Comparison of ENCODE assay signal across 8 mouse cellular contexts in genomic region chr11:101448274-101448746, GRCm38 (mm10). TPM values are rescaled to one million over a fixed set of nuclear protein-coding genes. Genes with fewer than 3 reads are reported as not detected.
DNase-seq lines count a peak whose midpoint lies in the region; ATAC-seq and TF ChIP-seq lines count a peak whose summit lies in the region.

Gene Ifi35, plus strand, starts transcription at chr11:101448407.

- 15% methylated on average over 10 of the region's 10 CpGs for WGBS in heart, embryonic 13.5 days

- TF ChIP-seq POLR2A in testis, adult 2 months (IDR thresholded peaks at IDR 0.05; ENCODE audit: control insufficient read depth, low read depth, low read length) = peak; percentile 38; the same call in 1 of the 2 replicates

- no peaks in the 10 kb centered on the region for H3K9me3 ChIP-seq in heart, embryonic 13.5 days
- H3K9me3 ChIP-seq in megakaryocyte, embryonic 14.5 days = no peaks in the 10 kb centered on the region

- H3K9ac ChIP-seq in heart, embryonic 13.5 days = peak within 1 kb of the TSS; percentile 81

- H3K27ac ChIP-seq in heart, embryonic 13.5 days (replicated peaks) = peak within 1 kb of the TSS; percentile 79
- H3K27ac ChIP-seq in testis, adult 2 months (ENCODE audit: control insufficient read depth, insufficient read depth, low read depth, low read length) = peak within 1 kb of the TSS; percentile 59

- H3K4me2 ChIP-seq in heart, embryonic 13.5 days = peak within 1 kb of the TSS; percentile 71

- H3K36me3 ChIP-seq in heart, embryonic 13.5 days = peaks cover 30% of the 10 kb centered on the region
- H3K36me3 ChIP-seq in megakaryocyte, embryonic 14.5 days (replicated peaks; ENCODE audit: low read length) = peaks cover 40% of the 10 kb centered on the region
- peaks cover 4% of the 10 kb centered on the region for H3K36me3 ChIP-seq in testis, adult 2 months (ENCODE audit: control insufficient read depth, insufficient read depth, low read length)

- no peak for TF ChIP-seq CTCF in testis, adult 2 months (IDR thresholded peaks at IDR 0.05; ENCODE audit: control insufficient read depth, insufficient read depth, insufficient replicate concordance, low read depth, low read length)

- peaks cover 32% of the 10 kb centered on the region for H3K4me1 ChIP-seq in heart, embryonic 13.5 days
- H3K4me1 ChIP-seq in megakaryocyte, embryonic 14.5 days = peaks cover 65% of the 10 kb centered on the region
- no peaks in the 10 kb centered on the region for H3K4me1 ChIP-seq in testis, adult 2 months (ENCODE audit: control insufficient read depth, insufficient read depth, low read length)

- ATAC-seq in heart, embryonic 13.5 days (ENCODE audit: extremely low read depth, insufficient number of reproducible peaks, low FRiP score, low TSS enrichment) = peak; percentile 54

- H3K4me3 ChIP-seq in heart, embryonic 13.5 days = peak within 1 kb of the TSS; percentile 60
- H3K4me3 ChIP-seq in megakaryocyte, embryonic 14.5 days (replicated peaks) = peak within 1 kb of the TSS; percentile 97
- H3K4me3 ChIP-seq in testis, adult 2 months (ENCODE audit: control insufficient read depth, low read depth, low read length) = peak within 1 kb of the TSS; percentile 69

- peak; percentile 71 for DNase-seq in ovary, adult 18-20 months (ENCODE audit: low spot score)
- no peak for DNase-seq in ovary, postnatal 14 days (ENCODE audit: low spot score)
- peak; percentile 51 for DNase-seq in embryo, embryonic 11 days
- peak; percentile 90 for DNase-seq in kidney, postnatal 14 days
- DNase-seq in left cerebral cortex, adult 18-20 months (ENCODE audit: low spot score in 2 of 2) = no peak

- H3K27me3 ChIP-seq in heart, embryonic 13.5 days (replicated peaks) = no peaks in the 10 kb centered on the region
- no peaks in the 10 kb centered on the region for H3K27me3 ChIP-seq in megakaryocyte, embryonic 14.5 days (replicated peaks)
- no peaks in the 10 kb centered on the region for H3K27me3 ChIP-seq in testis, adult 2 months (ENCODE audit: control insufficient read depth, insufficient read depth, low read length)

RNA-seq across cellular contexts. Expression of gene Ifi35, which starts in this region (rescaled TPM):
- polyA plus RNA-seq in heart, embryonic 13.5 days (2015; fragmentation: Nextera tagmentation; extraction: Ambion mirVana) = 11.6 and 13.7 TPM in 2 replicates
- polyA plus RNA-seq in megakaryocyte, embryonic 14.5 days (2012; ENCODE audit: insufficient read depth, low replicate concordance) = 5.7 and 15.6 TPM in 2 replicates
- 3.2 and 3.6 TPM in 2 replicates for polyA plus RNA-seq in testis, adult 2 months (2012; rRNA removed)
- 1 to 10 TPM; 2.6 to 3.2 TPM for total RNA-seq in left cerebral cortex, adult 18-20 months (2021)

Comparison
In these comparisons a context has a peak if more than half of its experiments do, and no peak if none do; other contexts are left out.
1. DNase-seq: peak in ovary, adult 18-20 months (single experiment), embryo, embryonic 11 days (single experiment) and kidney, postnatal 14 days (single experiment); none in ovary, postnatal 14 days (single experiment) and left cerebral cortex, adult 18-20 months (0 of 2).
2. Peak in every context shown above with its lines, with median percentiles within 50 percentile points of each other: H3K4me3 ChIP-seq.